Mouse (Mus musculus) leukemia stem cell, adult 10-12 weeks (primary cell): ENCODE measurements around the gene Gm21732. TPM values are rescaled to one million over a fixed set of nuclear protein-coding genes. Genes with fewer than 3 reads are reported as not detected.

Source experiments
- polyA plus RNA-seq: library from polyadenylated mRNA; stranded (reverse); fragments of >175 nt; gene quantifications from 2 replicates; pipeline ENCODE4 v1.2.3, GENCODE M21; 2012; ENCODE audit warnings: low replicate concordance

The Gm21732 gene
- not detected in 2 replicates for polyA plus RNA-seq

DNA sequence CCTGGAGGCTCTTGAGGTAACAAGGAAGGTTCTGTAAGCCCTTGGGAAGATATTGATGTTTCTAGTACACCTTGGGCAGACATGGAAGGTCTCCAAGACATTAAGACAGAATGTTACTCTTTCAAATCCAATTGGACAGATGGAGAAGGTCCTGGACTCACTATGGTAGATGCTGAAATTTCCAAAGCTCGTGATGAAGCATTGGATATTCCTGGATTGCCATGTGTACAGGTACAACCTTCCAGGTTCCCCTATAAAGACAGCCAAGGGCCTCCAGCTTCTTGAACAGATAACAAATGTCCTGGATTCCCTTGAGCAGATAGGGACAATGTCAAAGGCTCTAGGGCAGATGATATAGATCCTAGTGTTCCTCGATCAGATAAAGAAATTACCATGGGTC lies at the start of gene Gm21732:
Gene Gm21732 (minus strand): TSS at position 101 of the 400 bp plus-strand sequence.

Other genes with a start within 250 kb of the Gm21732 start
- not detected in 2 replicates for gene Gm20897, start 73.5 kb downstream of the Gm21732 start, polyA plus RNA-seq